In the genomic region with DNA sequence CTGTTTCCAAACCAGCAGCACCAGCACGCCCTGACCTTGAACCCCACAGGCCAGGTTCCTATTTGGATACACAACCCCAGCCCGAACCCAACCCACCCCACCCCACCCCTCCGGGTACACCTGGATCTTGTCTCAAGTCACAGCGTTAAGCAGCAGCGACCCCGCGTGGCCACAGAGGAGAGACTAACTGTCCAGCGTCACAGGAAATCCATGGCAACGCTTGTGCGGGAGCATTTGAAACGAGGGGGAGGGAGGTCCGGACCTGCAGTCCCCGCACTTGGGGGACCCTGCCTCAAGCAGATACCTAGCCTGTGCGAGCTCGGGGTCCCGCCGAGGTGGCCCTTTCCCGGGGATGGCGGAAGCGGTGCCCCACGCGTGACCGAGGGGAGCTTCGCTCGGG, we compare ENCODE assay signal across 8 mouse cellular contexts. TPM values are rescaled to one million over a fixed set of nuclear protein-coding genes. Genes with fewer than 3 reads are reported as not detected.
DNase-seq lines count a peak whose midpoint lies in the region; ATAC-seq and TF ChIP-seq lines count a peak whose summit lies in the region.

No protein-coding gene starts in this region.

- no peaks in the 10 kb centered on the region for H3K9me3 ChIP-seq in embryonic facial prominence, embryonic 11.5 days (replicated peaks; ENCODE audit: control insufficient read depth, low read length)
- H3K9me3 ChIP-seq in limb, embryonic 15.5 days, result no peaks in the 10 kb centered on the region
- H3K9me3 ChIP-seq in midbrain, postnatal 0 days (ENCODE audit: low read length), result no peaks in the 10 kb centered on the region

- WGBS in embryonic facial prominence, embryonic 11.5 days, result under 1% methylated on average over 25 of the region's 25 CpGs
- 0% methylated on average over 17 of the region's 25 CpGs for WGBS in limb, embryonic 15.5 days
- WGBS in midbrain, postnatal 0 days, result 1% methylated on average over 25 of the region's 25 CpGs

- ATAC-seq in embryonic facial prominence, embryonic 11.5 days (replicated peaks; ENCODE audit: insufficient number of reproducible peaks, low FRiP score, low TSS enrichment, low read depth), result peak; percentile 63
- peak; percentile 27; the same call in 1 of the 2 replicates for ATAC-seq in limb, embryonic 15.5 days (ENCODE audit: insufficient number of reproducible peaks, low FRiP score, low TSS enrichment, low read depth)
- ATAC-seq in midbrain, postnatal 0 days (ENCODE audit: low FRiP score), result peak; percentile 74

- DNase-seq in 3T3-L1 (ENCODE audit: low read depth, low spot score), result peak; percentile 82
- DNase-seq in adrenal gland, postnatal 14 days, result peak; percentile 93
- DNase-seq in embryonic facial prominence, embryonic 11.5 days (ENCODE audit: low spot score), result peak; percentile 97
- peak; percentile 77 for DNase-seq in heart, adult 8-10 months (ENCODE audit: low spot score)
- DNase-seq in kidney, adult 8-10 months, result peak; percentile 63 to 85
- DNase-seq in midbrain, postnatal 0 days (ENCODE audit: low spot score), result peak; percentile 93
- DNase-seq in spleen, postnatal 10 days (ENCODE audit: low spot score in 2 of 2), result peak; percentile 69 to 87

- no peaks in the 10 kb centered on the region for H3K36me3 ChIP-seq in embryonic facial prominence, embryonic 11.5 days (replicated peaks; ENCODE audit: control insufficient read depth, insufficient read depth, low read depth, low read length)
- H3K36me3 ChIP-seq in limb, embryonic 15.5 days, result no peaks in the 10 kb centered on the region
- H3K36me3 ChIP-seq in midbrain, postnatal 0 days (ENCODE audit: insufficient read depth, low read length), result no peaks in the 10 kb centered on the region

- H3K4me2 ChIP-seq in embryonic facial prominence, embryonic 11.5 days (ENCODE audit: low read depth, low read length), result peak overlapping the region; percentile 99
- H3K4me2 ChIP-seq in limb, embryonic 15.5 days, result peak overlapping the region; percentile 100
- H3K4me2 ChIP-seq in midbrain, postnatal 0 days (ENCODE audit: low read depth, low read length, poor library complexity, severe bottlenecking), result peak overlapping the region; percentile 98

- peak; percentile 91 for TF ChIP-seq CTCF in midbrain, postnatal 0 days (IDR thresholded peaks at IDR 0.05)

- peaks cover 3% of the 10 kb centered on the region; the same call in 1 of the 2 replicates for H3K4me1 ChIP-seq in embryonic facial prominence, embryonic 11.5 days (ENCODE audit: control insufficient read depth, insufficient read depth, low read length)
- peaks cover 15% of the 10 kb centered on the region for H3K4me1 ChIP-seq in limb, embryonic 15.5 days
- H3K4me1 ChIP-seq in midbrain, postnatal 0 days (ENCODE audit: insufficient read depth, low read length), result no peaks in the 10 kb centered on the region

- no peak overlapping the region for H3K27ac ChIP-seq in embryonic facial prominence, embryonic 11.5 days (replicated peaks; ENCODE audit: low read depth, low read length)
- no peak overlapping the region for H3K27ac ChIP-seq in limb, embryonic 15.5 days
- H3K27ac ChIP-seq in midbrain, postnatal 0 days (ENCODE audit: low read depth, low read length), result no peak overlapping the region

- peak overlapping the region; percentile 55 for H3K9ac ChIP-seq in embryonic facial prominence, embryonic 11.5 days (replicated peaks; ENCODE audit: low read length)
- peak overlapping the region; percentile 52 for H3K9ac ChIP-seq in limb, embryonic 15.5 days
- H3K9ac ChIP-seq in midbrain, postnatal 0 days (replicated peaks; ENCODE audit: low read length, poor library complexity, severe bottlenecking), result peak overlapping the region; percentile 70

- no peaks in the 10 kb centered on the region for H3K27me3 ChIP-seq in embryonic facial prominence, embryonic 11.5 days (ENCODE audit: control insufficient read depth, insufficient read depth, low read length)
- 0 out of 2 replicates have a peak, but pooled peaks cover 3% of the 10 kb centered on the region for H3K27me3 ChIP-seq in limb, embryonic 15.5 days
- H3K27me3 ChIP-seq in midbrain, postnatal 0 days (ENCODE audit: insufficient read depth, low read length), result no peaks in the 10 kb centered on the region

- H3K4me3 ChIP-seq in embryonic facial prominence, embryonic 11.5 days (ENCODE audit: low read depth, low read length), result peak overlapping the region; percentile 64
- peak overlapping the region; percentile 56 for H3K4me3 ChIP-seq in limb, embryonic 15.5 days
- peak overlapping the region; percentile 62 for H3K4me3 ChIP-seq in midbrain, postnatal 0 days (ENCODE audit: low read depth, low read length)

RNA-seq across cellular contexts. Expression of gene Tcp11, which starts 0.8 kb away (rescaled TPM):
- total RNA-seq in adrenal gland, postnatal 14 days (2021), result not detected in 2 replicates
- polyA plus RNA-seq in embryonic facial prominence, embryonic 11.5 days (2014; fragmentation: Nextera tagmentation; extraction: Ambion mirVana), result 1.1 and 1.3 TPM in 2 replicates
- total RNA-seq in heart, adult 8-10 months (2022), result under 1 TPM in 1 of 4 experiments, not detected in 3; 0.24 TPM
- polyA plus RNA-seq in limb, embryonic 15.5 days (2015; fragmentation: Nextera tagmentation; extraction: Ambion mirVana), result 1.5 TPM in 2 replicates
- 4.1 and 8.2 TPM in 2 replicates for total RNA-seq in midbrain, postnatal 0 days (2014; rRNA removed)
- polyA plus RNA-seq in midbrain, postnatal 0 days (2015; fragmentation: Nextera tagmentation; extraction: Ambion mirVana), result 2.3 and 2.5 TPM in 2 replicates
